24 mouse cellular contexts compared by ENCODE assay signal in genomic region chr4:37386882-37387281, GRCm38 (mm10).
A peak's percentile ranks its signal among the peaks of the same experiment; 100 is the strongest.
DNase-seq lines count a peak whose midpoint lies in the region; ATAC-seq and TF ChIP-seq lines count a peak whose summit lies in the region.
"Had no signal": no experiment of that assay in that cellular context is flagged by ENCODE, and none has a peak within 500 bp of the region (broad histone marks: within the 10 kb centered on the region; RNA-seq: fewer than 3 reads in every experiment).

No protein-coding gene starts in this region.

- no peaks in the 10 kb centered on the region for H3K9me3 ChIP-seq in hindbrain, postnatal 0 days (ENCODE audit: low read length)
- H3K9me3 ChIP-seq in hindbrain, embryonic 10.5 days, result no peaks in the 10 kb centered on the region
- H3K9me3 ChIP-seq in hindbrain, embryonic 14.5 days (ENCODE audit: control insufficient read depth, low read length), result no peaks in the 10 kb centered on the region
- H3K9me3 ChIP-seq: embryonic facial prominence, embryonic 12.5 days; forebrain, embryonic 12.5 days; G1E; heart, embryonic 15.5 days had no signal

- H3K27ac ChIP-seq in hindbrain, postnatal 0 days, result no peak overlapping the region
- no peak overlapping the region for H3K27ac ChIP-seq in hindbrain, embryonic 10.5 days
- no peak overlapping the region for H3K27ac ChIP-seq in hindbrain, embryonic 14.5 days
- H3K27ac ChIP-seq: embryonic facial prominence, embryonic 12.5 days; forebrain, embryonic 12.5 days; heart, adult 2 months; heart, embryonic 15.5 days had no signal

- no peaks in the 10 kb centered on the region for H3K27me3 ChIP-seq in hindbrain, postnatal 0 days (ENCODE audit: insufficient read depth, low read length)
- no peaks in the 10 kb centered on the region for H3K27me3 ChIP-seq in hindbrain, embryonic 10.5 days (ENCODE audit: insufficient read depth, poor library complexity, severe bottlenecking)
- no peaks in the 10 kb centered on the region for H3K27me3 ChIP-seq in hindbrain, embryonic 14.5 days (ENCODE audit: control insufficient read depth, insufficient read depth, low read length)
- H3K27me3 ChIP-seq: embryonic facial prominence, embryonic 12.5 days; forebrain, embryonic 12.5 days; heart, embryonic 15.5 days had no signal

- DNase-seq in hindbrain, postnatal 0 days (ENCODE audit: low spot score), result peak; percentile 6
- DNase-seq in hindbrain, embryonic 10.5 days (ENCODE audit: low spot score), result no peak
- peak; percentile 6 for DNase-seq in retina, postnatal 1 day
- no peak for DNase-seq in retina, embryonic 14.5 days (ENCODE audit: low spot score)
- no peak for DNase-seq in left cerebral cortex, postnatal 14 days (ENCODE audit: low spot score in 2 of 2)
- no peak for DNase-seq in hindbrain, embryonic 14.5 days (ENCODE audit: low spot score)
- DNase-seq: adrenal gland, adult 8-10 months; B cell, adult 2 months; cerebellum, adult 18-20 months; cerebellum, adult 9-11 months; cerebellum, postnatal 36 days; forebrain, postnatal 0 days; gastrocnemius, postnatal 14 days; heart, adult 2 months; heart, postnatal 14 days; kidney, adult 11 months had no signal

- H3K4me3 ChIP-seq in hindbrain, postnatal 0 days (ENCODE audit: low read length), result no peak overlapping the region
- H3K4me3 ChIP-seq in hindbrain, embryonic 10.5 days, result no peak overlapping the region
- H3K4me3 ChIP-seq in hindbrain, embryonic 14.5 days (replicated peaks; ENCODE audit: low read length), result no peak overlapping the region
- H3K4me3 ChIP-seq: embryonic facial prominence, embryonic 12.5 days; forebrain, embryonic 12.5 days; heart, adult 2 months; heart, embryonic 15.5 days had no signal

- H3K36me3 ChIP-seq in hindbrain, postnatal 0 days (ENCODE audit: insufficient read depth, low read length), result no peaks in the 10 kb centered on the region
- H3K36me3 ChIP-seq in hindbrain, embryonic 10.5 days, result no peaks in the 10 kb centered on the region
- no peaks in the 10 kb centered on the region for H3K36me3 ChIP-seq in hindbrain, embryonic 14.5 days (replicated peaks; ENCODE audit: control insufficient read depth, insufficient read depth)
- H3K36me3 ChIP-seq: embryonic facial prominence, embryonic 12.5 days; forebrain, embryonic 12.5 days; G1E; heart, embryonic 15.5 days had no signal

- ATAC-seq in hindbrain, postnatal 0 days, result no peak
- peak; percentile 89 to 94 for ATAC-seq in hematopoietic stem cell, adult 5-6 weeks (replicated peaks in 1 of 2; ENCODE audit: insufficient read depth in 1 of 2, low FRiP score in 2 of 2, low TSS enrichment in 1 of 2, low read depth in 1 of 2, poor library complexity in 2 of 2, severe bottlenecking in 2 of 2)
- ATAC-seq in hindbrain, embryonic 14.5 days (ENCODE audit: low FRiP score), result no peak
- ATAC-seq: CD4-positive, CD25-positive, alpha-beta regulatory T cell, adult 4 months; forebrain, postnatal 0 days; hindbrain, embryonic 16.5 days had no signal

- intact Hi-C loops in left cerebral cortex, postnatal 14 days (cut with DNase I), result no loop called here

- 21% methylated on average over 1 of the region's 1 CpGs for WGBS in hindbrain, postnatal 0 days
- WGBS in hindbrain, embryonic 10.5 days, result 74% methylated on average over 1 of the region's 1 CpGs
- WGBS in hindbrain, embryonic 14.5 days, result 36% methylated on average over 1 of the region's 1 CpGs

- no peak overlapping the region for H3K4me2 ChIP-seq in hindbrain, postnatal 0 days (ENCODE audit: low read depth, low read length)
- H3K4me2 ChIP-seq in hindbrain, embryonic 14.5 days (replicated peaks), result no peak overlapping the region
- H3K4me2 ChIP-seq: embryonic facial prominence, embryonic 12.5 days; forebrain, embryonic 12.5 days; heart, embryonic 11.5 days; heart, embryonic 15.5 days had no signal

- TF ChIP-seq CTCF in hindbrain, postnatal 0 days (IDR thresholded peaks at IDR 0.05; ENCODE audit: low read depth), result no peak

- no peak overlapping the region for H3K9ac ChIP-seq in hindbrain, postnatal 0 days (replicated peaks; ENCODE audit: low read length)
- no peak overlapping the region for H3K9ac ChIP-seq in hindbrain, embryonic 14.5 days
- H3K9ac ChIP-seq: embryonic facial prominence, embryonic 12.5 days; forebrain, embryonic 12.5 days; forebrain, postnatal 0 days; heart, embryonic 15.5 days had no signal

- H3K4me1 ChIP-seq in hindbrain, postnatal 0 days (ENCODE audit: insufficient read depth, low read length), result no peaks in the 10 kb centered on the region
- H3K4me1 ChIP-seq in hindbrain, embryonic 10.5 days (replicated peaks), result no peaks in the 10 kb centered on the region
- H3K4me1 ChIP-seq in hindbrain, embryonic 14.5 days (replicated peaks; ENCODE audit: control insufficient read depth, insufficient read depth, low read length), result peaks cover 5% of the 10 kb centered on the region; the same call in 1 of the 2 replicates
- H3K4me1 ChIP-seq: embryonic facial prominence, embryonic 12.5 days; forebrain, embryonic 12.5 days; heart, embryonic 15.5 days had no signal

Comparison
In these comparisons a context has a peak if more than half of its experiments do, and no peak if none do; other contexts are left out.
1. DNase-seq: peak in hindbrain, postnatal 0 days (single experiment) and retina, postnatal 1 day (single experiment); none in hindbrain, embryonic 10.5 days (single experiment), retina, embryonic 14.5 days (single experiment), left cerebral cortex, postnatal 14 days (0 of 2) and hindbrain, embryonic 14.5 days (single experiment).
2. ATAC-seq: peak in hematopoietic stem cell, adult 5-6 weeks (2 of 2); none in hindbrain, postnatal 0 days (single experiment) and hindbrain, embryonic 14.5 days (single experiment).